13 mouse cellular contexts compared by ENCODE assay signal in the genomic region with DNA sequence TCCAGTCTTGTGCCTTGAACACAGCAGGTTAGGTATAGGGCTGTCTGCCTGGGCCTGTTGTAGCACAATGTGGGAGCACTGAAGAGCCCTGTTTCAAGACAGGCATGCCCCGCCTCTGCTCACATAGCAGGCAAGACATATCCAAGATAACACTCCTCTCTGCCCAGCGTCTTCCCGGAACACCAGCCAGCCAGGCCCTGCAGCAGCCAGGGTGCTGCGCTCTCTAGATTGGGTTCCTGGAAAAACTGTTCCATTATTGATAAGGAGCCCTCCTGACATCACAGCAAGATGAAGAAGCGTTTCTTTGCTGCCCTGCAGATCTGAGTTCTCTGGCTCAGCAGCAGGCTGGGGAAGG. TPM values are rescaled to one million over a fixed set of nuclear protein-coding genes. Genes with fewer than 3 reads are reported as not detected.
DNase-seq lines count a peak whose midpoint lies in the region; ATAC-seq and TF ChIP-seq lines count a peak whose summit lies in the region.
"Had no signal": no experiment of that assay in that cellular context is flagged by ENCODE, and none has a peak within 500 bp of the region (broad histone marks: within the 10 kb centered on the region; RNA-seq: fewer than 3 reads in every experiment).

No protein-coding gene starts in this region.

- H3K4me1 ChIP-seq in heart, embryonic 12.5 days (replicated peaks): peaks cover 36% of the 10 kb centered on the region
- peaks cover 11 to 29% of the 10 kb centered on the region in 2 experiments for H3K4me1 ChIP-seq in MEL (ENCODE audit: control insufficient read depth in 1 of 2, insufficient read depth in 2 of 2, low read length in 2 of 2)
- peaks cover 97% of the 10 kb centered on the region for H3K4me1 ChIP-seq in erythroblast, embryonic 14.5 days (ENCODE audit: control insufficient read depth)

- peak overlapping the region; percentile 37 for H3K27ac ChIP-seq in heart, embryonic 12.5 days (ENCODE audit: poor library complexity, severe bottlenecking)
- H3K27ac ChIP-seq in MEL (ENCODE audit: control insufficient read depth, low read depth, low read length): peak overlapping the region; percentile 79
- H3K27ac ChIP-seq: forebrain, embryonic 12.5 days; kidney, postnatal 0 days had no signal

- 6% methylated on average over 5 of the region's 5 CpGs for WGBS in heart, embryonic 12.5 days

- peak in 1 of 2 experiments; percentile 31; a peak in 1 of 4 replicates for TF ChIP-seq POLR2A in MEL (IDR thresholded peaks at IDR 0.05; ENCODE audit: control insufficient read depth in 1 of 2, insufficient read depth in 1 of 2, low read depth in 1 of 2, low read length in 2 of 2, poor library complexity in 1 of 2)

- no peaks in the 10 kb centered on the region for H3K79me2 ChIP-seq in MEL (ENCODE audit: control insufficient read depth, insufficient read depth, low read length, poor library complexity)

- no peak overlapping the region for H3K4me2 ChIP-seq in heart, embryonic 12.5 days
- H3K4me2 ChIP-seq: forebrain, embryonic 12.5 days had no signal

- intact Hi-C loops in heart, postnatal 36 days (cut with DNase I): no loop called here

- H3K9ac ChIP-seq in heart, embryonic 12.5 days: no peak overlapping the region
- H3K9ac ChIP-seq in MEL (ENCODE audit: control insufficient read depth, low read depth, low read length, poor library complexity, severe bottlenecking): peak overlapping the region; percentile 49
- H3K9ac ChIP-seq: forebrain, embryonic 12.5 days had no signal

- H3K36me3 ChIP-seq in heart, embryonic 12.5 days: no peaks in the 10 kb centered on the region
- H3K36me3 ChIP-seq in MEL (ENCODE audit: control insufficient read depth in 1 of 2, insufficient read depth in 2 of 2, low read length in 2 of 2): peaks cover 0 to 23% of the 10 kb centered on the region in 2 experiments; a peak in 2 of 4 replicates
- H3K36me3 ChIP-seq in erythroblast, embryonic 14.5 days (ENCODE audit: control insufficient read depth): peaks cover 29% of the 10 kb centered on the region
- H3K36me3 ChIP-seq: forebrain, embryonic 12.5 days had no signal

- TF ChIP-seq EP300 in MEL (IDR thresholded peaks at IDR 0.05; ENCODE audit: low read depth in 1 of 2, low read length in 2 of 2): peak; percentile 79 to 95

- no peak for TF ChIP-seq CTCF in MEL (IDR thresholded peaks at IDR 0.05 in 2 of 3, conservative IDR thresholded peaks at IDR 0.05 in 1 of 3; ENCODE audit: control insufficient read depth in 1 of 3, insufficient read depth in 1 of 3, low read depth in 2 of 3, low read length in 3 of 3, poor library complexity in 1 of 3, severe bottlenecking in 1 of 3)

- DNase-seq in heart, postnatal 36 days: no peak
- DNase-seq in MEL (ENCODE audit: low read depth, low spot score): peak; percentile 91
- no peak for DNase-seq in cerebellum, adult 9-10 months
- DNase-seq in right cerebral cortex, adult 18-20 months: no peak
- DNase-seq: cerebellum, adult 2 months; thymus, postnatal 25 days had no signal

- no peak for TF ChIP-seq RAD21 in MEL (IDR thresholded peaks at IDR 0.05; ENCODE audit: low read depth, low read length)

- no peaks in the 10 kb centered on the region for H3K27me3 ChIP-seq in heart, embryonic 12.5 days (replicated peaks)
- no peaks in the 10 kb centered on the region for H3K27me3 ChIP-seq in MEL (ENCODE audit: control insufficient read depth in 1 of 2, insufficient read depth in 2 of 2, low read length in 2 of 2)
- H3K27me3 ChIP-seq in erythroblast, embryonic 14.5 days (ENCODE audit: control insufficient read depth): no peaks in the 10 kb centered on the region
- H3K27me3 ChIP-seq: CH12.LX; forebrain, embryonic 12.5 days had no signal

- no peaks in the 10 kb centered on the region for H3K9me3 ChIP-seq in heart, embryonic 12.5 days (replicated peaks)
- H3K9me3 ChIP-seq in MEL (replicated peaks; ENCODE audit: insufficient read depth, low read length): no peaks in the 10 kb centered on the region
- H3K9me3 ChIP-seq in erythroblast, embryonic 14.5 days (ENCODE audit: control insufficient read depth, low read length): peaks cover 6% of the 10 kb centered on the region
- H3K9me3 ChIP-seq: forebrain, embryonic 12.5 days had no signal

- H3K4me3 ChIP-seq in heart, embryonic 12.5 days: no peak overlapping the region
- H3K4me3 ChIP-seq in MEL (ENCODE audit: control insufficient read depth in 1 of 2, insufficient read depth in 1 of 2, low read depth in 2 of 2, low read length in 2 of 2): no peak overlapping the region
- H3K4me3 ChIP-seq in erythroblast, embryonic 14.5 days (replicated peaks): peak overlapping the region; percentile 52
- H3K4me3 ChIP-seq: forebrain, embryonic 12.5 days had no signal

- ATAC-seq in heart, embryonic 12.5 days (ENCODE audit: insufficient number of reproducible peaks, low FRiP score): peak; percentile 92
- ATAC-seq in megakaryocyte, adult 5-6 weeks (ENCODE audit: poor library complexity, severe bottlenecking): peak; percentile 42
- no peak for ATAC-seq in monocyte, adult 5-6 weeks (replicated peaks; ENCODE audit: insufficient number of reproducible peaks, low FRiP score, low TSS enrichment, poor library complexity, severe bottlenecking)

TF ChIP-seq in MEL, 35 proteins besides CTCF, POLR2A, EP300 and RAD21:
- no peak for TF ChIP-seq NELFE (IDR thresholded peaks at IDR 0.05; ENCODE audit: low read depth, low read length)
- TF ChIP-seq MAX (IDR thresholded peaks at IDR 0.05; ENCODE audit: low read length): no peak
- TF ChIP-seq TCF12 (IDR thresholded peaks at IDR 0.05; ENCODE audit: low read depth, low read length): peak; percentile 90
- 0 out of 2 replicates have a peak, but pooled peaks have one; percentile 76 for TF ChIP-seq UBTF (IDR thresholded peaks at IDR 0.05; ENCODE audit: borderline replicate concordance, insufficient read depth, low read depth, low read length)
- TF ChIP-seq NRF1 (IDR thresholded peaks at IDR 0.05; ENCODE audit: insufficient read depth, low read depth, low read length, poor library complexity, severe bottlenecking): no peak
- TF ChIP-seq ETS1 (IDR thresholded peaks at IDR 0.05; ENCODE audit: low read depth, low read length): peak; percentile 80
- no peak for TF ChIP-seq SMC3 (IDR thresholded peaks at IDR 0.05; ENCODE audit: low read depth, low read length)
- peak; percentile 79 for TF ChIP-seq TBP (IDR thresholded peaks at IDR 0.05; ENCODE audit: low read depth, low read length)
- peak; percentile 46; the same call in 1 of the 2 replicates for TF ChIP-seq RCOR1 (IDR thresholded peaks at IDR 0.05; ENCODE audit: low read depth, low read length)
- TF ChIP-seq SIN3A (IDR thresholded peaks at IDR 0.05; ENCODE audit: low read length): peak; percentile 50
- TF ChIP-seq MEF2A (IDR thresholded peaks at IDR 0.05; ENCODE audit: extremely low read depth, insufficient replicate concordance, low read depth, low read length, poor library complexity, severe bottlenecking): no peak
- no peak for TF ChIP-seq ZMIZ1 (IDR thresholded peaks at IDR 0.05; ENCODE audit: low read depth, low read length)
- TF ChIP-seq E2F4 (IDR thresholded peaks at IDR 0.05; ENCODE audit: borderline replicate concordance, low read depth, low read length): no peak
- peak; percentile 88 for TF ChIP-seq GATA1 (IDR thresholded peaks at IDR 0.05; ENCODE audit: low read depth, low read length)
- TF ChIP-seq HCFC1 (IDR thresholded peaks at IDR 0.05; ENCODE audit: low read depth, low read length): no peak
- no peak for TF ChIP-seq ZKSCAN1 (IDR thresholded peaks at IDR 0.05; ENCODE audit: low read depth, low read length)
- no peak for TF ChIP-seq GABPA (IDR thresholded peaks at IDR 0.05; ENCODE audit: low read depth, low read length)
- peak; percentile 99 for TF ChIP-seq TAL1 (IDR thresholded peaks at IDR 0.05; ENCODE audit: low read length)
- 0 out of 2 replicates have a peak, but pooled peaks have one; percentile 41 for TF ChIP-seq MXI1 (IDR thresholded peaks at IDR 0.05; ENCODE audit: low read depth, low read length)

RNA-seq across cellular contexts. Expression of a gene that starts 28.2 kb away (rescaled TPM):
- polyA plus RNA-seq in heart, embryonic 12.5 days (2016; fragmentation: Nextera tagmentation; extraction: Ambion mirVana): 13.6 and 16.0 TPM in 2 replicates
- 100 to 1,000 TPM in 1 of 2 experiments, 10 to 100 TPM in 1; 86.7 to 102 TPM for total RNA-seq in heart, postnatal 36 days (2021)
- 3.4 and 3.8 TPM in 2 replicates for total RNA-seq in MEL (2012; rRNA removed)
- 1 to 10 TPM in 1 of 2 experiments, not detected in 1; 4.9 TPM for polyA plus RNA-seq in MEL (2012; ENCODE audit: insufficient read depth in 1 of 2, insufficient read length in 2 of 2, low read depth in 1 of 2, low replicate concordance in 2 of 2, missing spikeins in 1 of 2)
- polyA plus RNA-seq in erythroblast, embryonic 14.5 days (2012): 3.1 and 5.1 TPM in 2 replicates
- 25.3 and 27.1 TPM in 2 replicates for total RNA-seq in megakaryocyte, adult 5-6 weeks (2015)
- 17.7 and 22.8 TPM in 2 replicates for total RNA-seq in megakaryocyte, adult 5-6 weeks (2017)
- 31.9 to 45.7 TPM (median 34.4 TPM) in 3 replicates for total RNA-seq in monocyte, adult 5-6 weeks (2017)
